Comparison of ENCODE assay signal across 7 mouse cellular contexts in the genomic region with DNA sequence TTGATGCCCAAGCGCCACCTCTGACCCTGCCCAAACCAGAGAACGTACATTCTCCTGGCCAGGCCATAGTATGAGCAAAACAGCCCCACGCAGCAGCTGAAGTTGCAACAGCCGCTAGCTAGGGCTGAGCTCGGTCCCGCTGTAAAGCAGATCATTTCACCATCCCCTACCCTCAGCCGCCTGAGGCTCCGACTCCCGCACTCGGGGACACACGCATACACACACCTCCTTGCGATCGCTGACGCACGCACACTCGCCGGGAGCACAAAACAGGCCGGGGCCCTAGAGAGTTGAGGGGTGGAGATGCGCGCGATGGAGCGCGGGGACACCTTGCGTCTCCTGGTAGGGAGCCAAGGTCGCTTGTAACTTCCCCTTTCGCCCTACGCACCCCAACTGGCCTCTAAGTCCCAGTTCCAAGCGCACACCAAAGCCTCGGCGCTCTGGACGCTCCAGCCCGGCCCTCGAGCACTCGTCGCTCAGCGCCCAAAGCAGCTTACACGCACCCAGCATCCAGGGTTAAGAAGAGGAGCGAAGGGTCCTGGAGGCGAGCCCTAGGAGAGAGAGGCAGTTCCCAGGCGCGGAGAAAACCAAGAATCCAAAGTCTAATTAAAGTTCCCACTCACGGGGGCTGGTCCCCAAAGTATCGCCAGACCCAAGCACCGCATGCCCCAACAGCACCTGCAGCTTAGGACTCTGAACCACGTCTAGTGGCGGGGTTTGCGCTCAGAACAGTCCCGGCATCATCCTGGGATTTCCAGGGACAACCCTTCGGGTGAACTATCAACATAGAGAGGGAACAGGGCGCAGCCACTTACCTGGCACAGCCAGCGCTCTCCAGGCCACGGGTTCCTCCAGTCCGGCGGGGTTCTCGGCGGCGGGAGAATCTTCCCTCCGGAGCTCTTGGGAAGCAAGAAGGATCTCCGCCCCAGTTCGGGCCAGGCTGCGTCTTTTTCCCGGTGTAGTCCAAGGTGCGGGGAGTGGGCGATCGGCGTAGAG. TPM values are rescaled to one million over a fixed set of nuclear protein-coding genes. Genes with fewer than 3 reads are reported as not detected.
DNase-seq lines count a peak whose midpoint lies in the region; ATAC-seq and TF ChIP-seq lines count a peak whose summit lies in the region.

No protein-coding gene starts in this region.

- TF ChIP-seq CTCF in liver, embryonic 14.5 days (IDR thresholded peaks at IDR 0.05; ENCODE audit: low read depth), result no peak

- TF ChIP-seq EP300 in liver, embryonic 14.5 days (IDR thresholded peaks at IDR 0.05; ENCODE audit: low read depth), result no peak

- H3K4me3 ChIP-seq in hindbrain, embryonic 11.5 days (ENCODE audit: low read depth, low read length), result peak overlapping the region; percentile 57
- H3K4me3 ChIP-seq in liver, embryonic 14.5 days (ENCODE audit: insufficient read depth in 1 of 2, low read depth in 2 of 2, low read length in 2 of 2), result peak overlapping the region; percentile 27 to 47; a peak in 3 of 4 replicates

- peak; percentile 46 for DNase-seq in right cerebral cortex, adult 18-20 months
- DNase-seq in right cerebral cortex, postnatal 10 days (ENCODE audit: low spot score in 2 of 2), result no peak
- peak; percentile 51 for DNase-seq in embryo, embryonic 10.5 days (ENCODE audit: low spot score)
- peak; percentile 65 for DNase-seq in hindbrain, embryonic 11.5 days (ENCODE audit: low spot score)
- DNase-seq in liver, embryonic 14.5 days (ENCODE audit: low read depth in 3 of 3, low spot score in 3 of 3), result no peak
- DNase-seq in retina, postnatal 1 day, result peak; percentile 50
- no peak for DNase-seq in urinary bladder, adult 2 months (ENCODE audit: low spot score)

- peak overlapping the region; percentile 86 for H3K4me2 ChIP-seq in hindbrain, embryonic 11.5 days (replicated peaks; ENCODE audit: low read depth, low read length)
- H3K4me2 ChIP-seq in liver, embryonic 14.5 days (ENCODE audit: low read depth), result peak overlapping the region; percentile 63

- no peaks in the 10 kb centered on the region for H3K9me3 ChIP-seq in hindbrain, embryonic 11.5 days (ENCODE audit: control insufficient read depth, low read length)
- no peaks in the 10 kb centered on the region for H3K9me3 ChIP-seq in liver, embryonic 14.5 days (ENCODE audit: control insufficient read depth, low read length)

- no peaks in the 10 kb centered on the region; the same call in 1 of the 2 replicates for H3K4me1 ChIP-seq in hindbrain, embryonic 11.5 days (replicated peaks; ENCODE audit: control insufficient read depth, insufficient read depth, low read length)
- H3K4me1 ChIP-seq in liver, embryonic 14.5 days (replicated peaks; ENCODE audit: control insufficient read depth in 2 of 2, insufficient read depth in 2 of 2, low read length in 1 of 2), result no peaks in the 10 kb centered on the region

- peaks cover 27% of the 10 kb centered on the region for H3K27me3 ChIP-seq in hindbrain, embryonic 11.5 days (ENCODE audit: control insufficient read depth, insufficient read depth, low read length)
- peaks cover 39% of the 10 kb centered on the region for H3K27me3 ChIP-seq in liver, embryonic 14.5 days (ENCODE audit: control insufficient read depth, insufficient read depth, low read length)

- peak overlapping the region; percentile 13; the same call in 1 of the 2 replicates for H3K27ac ChIP-seq in hindbrain, embryonic 11.5 days (ENCODE audit: low read depth, low read length)
- no peak overlapping the region for H3K27ac ChIP-seq in liver, embryonic 14.5 days

- peak overlapping the region; percentile 60; the same call in 1 of the 2 replicates for H3K9ac ChIP-seq in hindbrain, embryonic 11.5 days (ENCODE audit: low read depth, low read length)
- H3K9ac ChIP-seq in liver, embryonic 14.5 days (replicated peaks), result no peak overlapping the region

- WGBS in hindbrain, embryonic 11.5 days, result under 1% methylated on average over 66 of the region's 66 CpGs
- 2% methylated on average over 66 of the region's 66 CpGs for WGBS in liver, embryonic 14.5 days (ENCODE audit: insufficient replicate concordance)

- H3K36me3 ChIP-seq in hindbrain, embryonic 11.5 days (ENCODE audit: control insufficient read depth, insufficient read depth, low read length), result no peaks in the 10 kb centered on the region
- H3K36me3 ChIP-seq in liver, embryonic 14.5 days (replicated peaks; ENCODE audit: control insufficient read depth, insufficient read depth, low read depth), result no peaks in the 10 kb centered on the region

- ATAC-seq in hindbrain, embryonic 11.5 days (ENCODE audit: low FRiP score), result peak; percentile 37
- no peak for ATAC-seq in liver, embryonic 14.5 days (ENCODE audit: insufficient read depth)

RNA-seq across cellular contexts. Expression of a gene that starts 0.7 kb away (rescaled TPM):
- polyA plus RNA-seq in hindbrain, embryonic 11.5 days (2014; fragmentation: Nextera tagmentation; extraction: Ambion mirVana), result 13.5 and 16.8 TPM in 2 replicates
- polyA plus RNA-seq in liver, embryonic 14.5 days (2012; rRNA removed), result 0.25 and 0.26 TPM in 2 replicates
- polyA plus RNA-seq in liver, embryonic 14.5 days (2014; fragmentation: Nextera tagmentation; extraction: Ambion mirVana), result 0.09 and 0.37 TPM in 2 replicates
- polyA plus RNA-seq in urinary bladder, adult 2 months (2012; rRNA removed), result 3.1 and 3.5 TPM in 2 replicates

Comparison
In these comparisons a context has a peak if more than half of its experiments do, and no peak if none do; other contexts are left out.
1. DNase-seq: peak in right cerebral cortex, adult 18-20 months (single experiment), embryo, embryonic 10.5 days (single experiment), hindbrain, embryonic 11.5 days (single experiment) and retina, postnatal 1 day (single experiment); none in right cerebral cortex, postnatal 10 days (0 of 2), liver, embryonic 14.5 days (0 of 3) and urinary bladder, adult 2 months (single experiment).